Mouse (Mus musculus) forebrain, embryonic 16.5 days (tissue): ENCODE measurements at regions not wholly inside any gene's neighbourhood (a gene's known extent, or its start where the extent isn't known, plus 50 kb on each side); places are given as distances from the start of the nearest gene placed in this dataset.

Experiments
- ATAC-seq: fragments of 200-750 bp; cut with Nextera tagmentation; 2 replicates; pipeline ENCODE4 v1.8.0; 2017; ENCODE audit warnings: mild to moderate bottlenecking, moderate library complexity
- H3K27ac ChIP-seq: fragments of 300-500 bp; sonication (generic); 2 replicates; pipeline ENCODE4 v1.5.1; 2014; ENCODE audit warnings: low read length, control low read depth
- H3K27me3 ChIP-seq: fragments of 300-500 bp; sonication (generic); replicated peaks from 2 replicates; pipeline ENCODE4 v1.6.1; 2014; ENCODE audit warnings: low read length; ENCODE audit not compliant: control insufficient read depth, insufficient read depth
- H3K36me3 ChIP-seq: fragments of 300-500 bp; sonication (generic); 2 replicates; pipeline ENCODE4 v1.6.1; 2014; ENCODE audit not compliant: control insufficient read depth, insufficient read depth
- H3K4me1 ChIP-seq: fragments of 300-500 bp; sonication (generic); replicated peaks from 2 replicates; pipeline ENCODE4 v1.6.1; 2014; ENCODE audit warnings: low read length; ENCODE audit not compliant: control insufficient read depth, insufficient read depth
- H3K4me2 ChIP-seq: fragments of 300-500 bp; sonication (generic); 2 replicates; pipeline ENCODE4 v1.6.1; 2014; ENCODE audit warnings: mild to moderate bottlenecking, low read length, control low read depth
- H3K4me3 ChIP-seq: fragments of 300-500 bp; sonication (generic); replicated peaks from 2 replicates; pipeline ENCODE4 v1.5.1; 2014; ENCODE audit warnings: mild to moderate bottlenecking, low read length, control low read depth
- H3K9ac ChIP-seq: fragments of 300-500 bp; sonication (generic); replicated peaks from 2 replicates; pipeline ENCODE4 v1.6.1; 2014; ENCODE audit warnings: low read depth, low read length, control low read depth
- H3K9me3 ChIP-seq: fragments of 300-500 bp; sonication (generic); 2 replicates; pipeline ENCODE4 v1.6.1; 2016; ENCODE audit warnings: low read length; ENCODE audit not compliant: control insufficient read depth
- WGBS: fragments of 180-500 bp; shearing (Covaris S2); extraction: QIAGEN DNeasy Blood & Tissue Kit; methylation state at CpG from one replicate; pipeline ENCODE4 v1.1.7; 2014; 5-methylcytosine and 5-hydroxymethylcytosine counted together

- Histone ChIP-seq H3K27me3 (no peaks in the 10 kb centered on the region), H3K27ac (no peak overlapping the region), H3K9ac (no peak overlapping the region), H3K4me1 (no peaks in the 10 kb centered on the region), H3K4me2 (no peak overlapping the region), H3K9me3 (no peaks in the 10 kb centered on the region), H3K4me3 (no peak overlapping the region), H3K36me3 (no peaks in the 10 kb centered on the region)
- WGBS, result 64% methylated on average over 3 of the region's 3 CpGs
- no peak for ATAC-seq
Measured at GRCm38 (mm10) chr12:68672011-68672410, 487.0 kb downstream of the Rps29 start.

GRCm38 (mm10) chr12:68645901-68646585 is 512.9 kb downstream of the Rps29 start:
- Histone ChIP-seq H3K4me2 (no peak overlapping the region), H3K27me3 (no peaks in the 10 kb centered on the region), H3K27ac (no peak overlapping the region), H3K9ac (no peak overlapping the region), H3K4me3 (no peak overlapping the region), H3K9me3 (no peaks in the 10 kb centered on the region), H3K4me1 (no peaks in the 10 kb centered on the region), H3K36me3 (no peaks in the 10 kb centered on the region)
- no peak for ATAC-seq
- 97% methylated on average over 1 of the region's 1 CpGs for WGBS

DNA sequence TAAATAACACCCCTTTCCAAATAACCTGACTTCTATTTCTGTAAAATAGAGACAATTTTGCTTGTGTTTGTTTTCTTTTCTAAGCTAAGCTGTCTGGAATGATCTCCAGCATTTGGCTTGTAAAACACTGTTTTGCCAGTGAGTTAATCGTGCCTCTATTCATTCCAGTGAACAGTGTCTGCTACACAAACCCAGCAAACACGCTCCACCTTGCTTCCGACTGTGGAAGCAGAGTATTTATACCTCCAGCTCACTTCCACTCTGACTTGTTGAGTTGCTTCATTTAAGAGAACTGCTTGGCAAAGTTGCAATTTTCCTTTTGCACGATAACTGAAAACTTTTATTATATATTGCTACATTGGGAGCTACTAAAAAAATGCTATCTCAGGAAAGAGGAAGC is 515.3 kb downstream of the Rps29 start:
- Histone ChIP-seq H3K9me3 (no peaks in the 10 kb centered on the region), H3K27ac (no peak overlapping the region), H3K4me2 (no peak overlapping the region), H3K36me3 (no peaks in the 10 kb centered on the region), H3K4me1 (no peaks in the 10 kb centered on the region), H3K4me3 (no peak overlapping the region), H3K9ac (no peak overlapping the region), H3K27me3 (no peaks in the 10 kb centered on the region)
- ATAC-seq, result no peak
- 70% methylated on average over 4 of the region's 4 CpGs for WGBS

- 89% methylated on average over 3 of the region's 3 CpGs for WGBS
Measured at GRCm38 (mm10) chr12:68632441-68632840, 526.5 kb downstream of the Rps29 start.

DNA sequence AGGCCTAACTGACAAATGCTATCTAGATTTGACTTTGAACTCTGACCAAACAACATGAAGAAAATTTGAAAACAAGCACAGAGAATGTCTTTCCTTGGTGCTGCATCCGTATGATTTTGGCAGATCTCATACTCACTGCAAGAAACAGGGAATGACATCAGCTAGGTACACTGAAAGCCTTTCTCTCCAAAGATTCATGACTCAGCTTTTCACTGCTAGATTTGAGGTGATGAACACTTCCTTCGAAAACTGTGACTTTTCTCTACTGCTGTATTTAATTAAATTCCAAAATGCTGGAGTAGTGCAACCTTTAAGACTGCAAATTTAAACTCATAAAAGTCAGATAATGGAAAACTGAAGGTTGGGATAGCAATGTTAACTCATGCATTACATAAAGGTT is 540.6 kb downstream of the Rps29 start:
- H3K9ac ChIP-seq, result no peak overlapping the region
- no peak overlapping the region for H3K4me2 ChIP-seq
- no peaks in the 10 kb centered on the region for H3K27me3 ChIP-seq
- no peak overlapping the region for H3K4me3 ChIP-seq
- H3K27ac ChIP-seq, result no peak overlapping the region
- no peaks in the 10 kb centered on the region for H3K9me3 ChIP-seq
- no peak for ATAC-seq
- H3K4me1 ChIP-seq, result no peaks in the 10 kb centered on the region
- 69% methylated on average over 2 of the region's 2 CpGs for WGBS
- no peaks in the 10 kb centered on the region for H3K36me3 ChIP-seq

More at GRCm38 (mm10) chr12:68632441-68632840, 526.5 kb downstream of the Rps29 start:
- no peaks in the 10 kb centered on the region for H3K9me3 ChIP-seq
- no peaks in the 10 kb centered on the region for H3K27me3 ChIP-seq
- H3K4me1 ChIP-seq, result no peaks in the 10 kb centered on the region
- no peak overlapping the region for H3K27ac ChIP-seq
- H3K4me3 ChIP-seq, result no peak overlapping the region
- no peak overlapping the region for H3K9ac ChIP-seq
- ATAC-seq, result no peak
- no peak overlapping the region for H3K4me2 ChIP-seq
- no peaks in the 10 kb centered on the region for H3K36me3 ChIP-seq

DNA sequence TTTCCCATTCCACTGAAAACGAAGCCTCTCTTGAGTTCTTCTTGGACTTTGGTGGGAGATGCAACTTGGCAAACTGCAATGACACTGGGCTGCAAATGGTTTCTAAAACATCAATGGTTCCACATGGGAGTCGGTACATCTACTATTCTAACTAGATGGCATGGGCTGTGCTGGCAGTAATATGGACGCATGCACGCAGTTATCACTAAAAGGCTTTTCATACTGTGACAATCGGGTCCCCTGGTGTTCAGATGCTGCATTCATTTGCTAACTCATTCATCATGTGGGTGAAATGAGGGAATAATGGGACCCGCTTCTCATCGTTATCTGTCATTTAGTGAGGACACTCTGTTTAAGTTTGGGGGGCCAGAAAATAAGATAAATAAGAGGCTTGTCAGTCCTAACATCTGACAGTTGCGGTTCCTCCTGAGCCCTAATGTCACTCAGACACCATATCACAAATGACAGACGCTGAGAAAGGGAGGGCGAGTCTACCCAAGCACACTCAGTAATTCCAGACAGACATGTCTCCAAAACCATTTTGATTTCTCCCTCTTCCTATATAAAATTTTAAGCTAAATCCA is 553.5 kb downstream of the Rps29 start:
- Histone ChIP-seq H3K9ac (no peak overlapping the region), H3K27ac (no peak overlapping the region), H3K4me3 (no peak overlapping the region), H3K27me3 (no peaks in the 10 kb centered on the region), H3K4me2 (no peak overlapping the region), H3K4me1 (no peaks in the 10 kb centered on the region), H3K36me3 (no peaks in the 10 kb centered on the region), H3K9me3 (no peaks in the 10 kb centered on the region)
- peak; percentile 33; the same call in 1 of the 2 replicates for ATAC-seq
- WGBS, result 53% methylated on average over 10 of the region's 10 CpGs

DNA sequence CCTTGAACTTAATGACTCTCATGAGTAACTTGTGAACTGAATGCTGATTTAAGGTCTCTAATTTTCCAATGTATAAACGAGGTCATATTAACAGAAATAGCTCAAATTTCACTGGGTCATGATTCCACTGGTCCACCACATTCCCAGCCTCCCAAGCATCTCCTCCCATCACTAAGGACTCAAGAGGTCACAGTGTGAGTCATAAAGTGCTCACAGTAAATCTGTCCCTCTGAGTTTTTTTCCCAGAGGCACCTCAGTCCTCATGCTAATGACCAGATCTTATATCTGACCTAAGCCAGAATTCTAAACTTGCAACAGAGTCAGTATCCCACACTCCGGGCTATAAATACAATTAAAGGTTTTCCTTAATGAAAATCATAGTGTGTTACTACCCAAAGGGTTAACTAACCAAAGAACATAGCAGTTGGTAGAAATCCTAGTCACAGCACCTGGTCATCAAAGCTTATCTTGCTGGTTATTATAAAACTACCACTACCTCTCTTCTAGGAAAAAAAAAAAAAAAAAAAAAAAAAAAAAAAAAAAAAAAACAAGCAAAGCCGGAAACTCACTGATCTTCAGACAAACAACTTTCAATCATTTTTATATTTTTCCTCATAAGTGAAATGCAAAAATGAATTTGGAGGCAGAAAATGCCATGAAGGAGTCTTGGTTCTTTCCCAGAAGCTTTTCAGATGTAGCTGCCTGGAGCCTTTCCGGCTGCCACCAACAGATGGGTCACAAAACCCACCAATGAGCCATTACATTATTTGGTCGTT is 554.3 kb downstream of the Rps29 start:
- H3K27ac ChIP-seq, result no peak overlapping the region
- no peaks in the 10 kb centered on the region for H3K27me3 ChIP-seq
- H3K4me2 ChIP-seq, result no peak overlapping the region
- no peaks in the 10 kb centered on the region for H3K36me3 ChIP-seq
- peaks cover 7% of the 10 kb centered on the region for H3K4me1 ChIP-seq
- H3K4me3 ChIP-seq, result no peak overlapping the region
- no peaks in the 10 kb centered on the region for H3K9me3 ChIP-seq
- no peak for ATAC-seq
- 82% methylated on average over 5 of the region's 5 CpGs for WGBS
- H3K9ac ChIP-seq, result no peak overlapping the region

DNA sequence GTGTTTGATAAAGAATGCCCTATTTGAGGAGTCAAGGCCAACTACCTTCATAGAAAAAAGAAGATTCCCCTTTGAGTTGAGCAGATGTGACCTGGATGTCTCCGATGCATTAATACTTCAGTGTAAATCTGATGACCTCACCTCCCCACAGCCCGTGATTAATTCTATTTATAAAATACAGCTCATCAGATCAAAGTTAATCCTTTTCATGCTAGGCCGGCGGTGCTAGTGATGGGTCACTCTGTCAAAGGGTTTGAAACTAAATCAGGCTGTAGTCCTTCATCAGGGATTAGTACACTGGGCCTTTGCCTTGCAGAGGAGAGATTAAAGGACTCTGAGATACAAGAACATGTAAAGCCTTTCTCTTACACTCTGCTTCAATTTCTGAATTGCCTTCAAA is 556.3 kb downstream of the Rps29 start:
- Histone ChIP-seq H3K4me3 (no peak overlapping the region), H3K9ac (no peak overlapping the region), H3K4me2 (no peak overlapping the region), H3K9me3 (no peaks in the 10 kb centered on the region), H3K4me1 (peaks cover 13% of the 10 kb centered on the region), H3K27me3 (no peaks in the 10 kb centered on the region), H3K27ac (no peak overlapping the region), H3K36me3 (no peaks in the 10 kb centered on the region)
- no peak for ATAC-seq
- WGBS, result 51% methylated on average over 4 of the region's 4 CpGs

DNA sequence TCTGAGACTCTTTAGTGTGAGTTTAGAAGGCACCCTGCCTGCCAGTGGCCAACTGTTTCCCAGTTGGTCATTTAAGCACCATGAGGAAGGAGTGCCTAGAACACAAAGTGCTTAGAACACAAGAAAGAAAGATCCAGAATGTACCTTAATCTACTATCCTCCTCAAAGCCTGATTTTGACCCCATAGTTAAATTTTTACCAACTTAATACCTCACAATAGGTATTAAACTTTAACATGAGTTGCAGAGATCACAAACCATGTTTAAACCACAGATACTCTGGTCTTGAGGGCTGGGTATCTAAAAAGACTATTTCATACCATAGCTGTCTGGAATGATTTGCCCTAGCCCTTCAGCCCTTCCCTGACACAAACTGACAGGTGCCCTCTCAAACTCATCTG is 557.6 kb downstream of the Rps29 start:
- Histone ChIP-seq H3K36me3 (no peaks in the 10 kb centered on the region), H3K4me2 (no peak overlapping the region), H3K9me3 (no peaks in the 10 kb centered on the region), H3K27me3 (no peaks in the 10 kb centered on the region), H3K4me1 (peaks cover 13% of the 10 kb centered on the region), H3K27ac (no peak overlapping the region), H3K9ac (no peak overlapping the region), H3K4me3 (no peak overlapping the region)
- ATAC-seq, result no peak
